Mouse (Mus musculus): Measurements from ENCODE around the gene Tuba3a.

The Tuba3a gene

DNA sequence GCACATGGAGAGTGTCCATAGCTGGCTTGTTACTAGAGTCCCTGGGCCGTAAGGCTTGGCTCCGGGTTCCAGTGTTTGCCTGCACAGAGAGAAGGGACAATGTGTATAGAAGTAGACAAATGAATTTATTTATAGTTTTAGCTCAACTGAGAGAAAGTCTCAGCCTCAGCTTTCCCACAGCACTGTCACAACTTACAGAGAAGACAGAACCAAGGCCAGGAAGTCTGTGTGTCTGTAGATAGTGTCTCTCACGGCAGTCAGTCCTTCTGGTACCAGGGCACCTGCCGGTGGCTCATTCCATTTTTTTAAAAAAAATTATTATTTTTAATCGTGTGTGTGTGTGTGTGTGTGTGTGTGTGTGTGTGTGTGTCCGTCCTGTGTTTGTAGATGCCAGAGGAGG lies 53.3 kb downstream of the Tuba3a start:
- no peak for DNase-seq (ENCODE audit: extremely low spot score, low read depth, low spot score)

DNA sequence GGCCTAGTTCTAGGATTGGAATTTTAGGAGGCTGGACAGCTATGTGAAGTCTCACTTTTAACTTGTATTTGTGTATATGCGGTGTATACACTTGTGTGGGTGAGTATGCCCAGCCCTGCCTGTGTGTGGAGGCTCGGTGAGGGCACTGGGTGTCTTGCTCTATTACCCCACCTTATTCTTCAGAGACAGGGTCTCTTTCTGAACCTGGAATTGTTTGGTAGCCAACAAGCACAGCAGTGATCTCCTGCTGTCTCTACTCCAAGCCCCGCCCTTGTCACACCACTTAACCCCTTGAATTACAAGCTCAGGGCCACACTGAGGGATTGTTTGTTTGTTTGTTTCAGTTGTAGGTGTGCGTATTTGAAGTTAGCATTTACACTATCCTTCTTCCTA lies 53.8 kb downstream of the Tuba3a start:
- DNase-seq (ENCODE audit: extremely low spot score, low read depth, low spot score), result no peak

DNA sequence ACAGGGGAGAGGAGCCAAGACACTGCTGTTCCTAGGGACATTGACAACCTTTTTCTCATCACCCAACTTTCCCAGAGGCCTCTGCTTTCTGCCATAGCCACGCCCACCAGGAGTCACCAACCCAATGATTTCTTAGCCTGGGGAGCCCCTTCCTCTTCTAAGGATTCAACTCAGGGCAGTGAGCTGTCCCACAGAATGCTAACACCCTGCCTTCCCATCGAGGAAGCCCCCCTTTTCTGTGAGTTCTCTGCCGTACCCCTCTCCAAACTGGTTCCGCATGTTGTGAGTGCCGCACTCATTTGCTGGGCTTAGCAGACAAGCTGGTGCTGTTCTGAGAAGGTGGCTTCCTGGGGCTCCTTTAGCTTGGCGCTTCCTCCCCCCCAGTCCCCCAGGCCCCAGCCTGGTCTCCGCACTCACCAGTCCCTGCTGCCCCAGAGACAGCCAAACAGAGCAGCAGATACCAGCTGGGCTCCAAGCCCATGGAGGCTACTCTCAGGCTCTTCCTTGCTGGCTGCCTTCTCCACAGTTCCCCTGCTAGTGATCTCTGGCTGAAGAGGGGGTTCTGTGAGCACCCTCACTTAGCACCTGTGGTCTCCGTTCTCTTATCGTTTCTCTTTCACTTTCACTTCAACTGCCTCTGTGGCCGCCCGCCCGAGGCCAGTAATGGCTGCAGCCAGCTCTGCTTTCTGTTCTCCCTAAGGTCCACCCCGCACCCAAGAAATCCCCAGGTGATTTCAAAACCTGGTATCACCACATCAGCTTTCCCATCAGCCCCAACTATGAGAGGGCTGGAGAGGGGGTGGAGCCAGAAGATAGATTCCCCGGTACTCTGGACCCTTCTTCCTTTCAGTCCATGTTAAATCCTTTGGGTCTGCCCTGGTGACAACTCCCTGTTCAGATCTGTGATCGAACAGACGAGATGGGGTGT lies 54.5 kb downstream of the Tuba3a start, which contains the start of gene Tapbpl:
Gene Tapbpl (minus strand): TSS at position 744 of the 928 bp plus-strand sequence.
- DNase-seq (ENCODE audit: extremely low spot score, low read depth, low spot score), result peak; percentile 6

DNA sequence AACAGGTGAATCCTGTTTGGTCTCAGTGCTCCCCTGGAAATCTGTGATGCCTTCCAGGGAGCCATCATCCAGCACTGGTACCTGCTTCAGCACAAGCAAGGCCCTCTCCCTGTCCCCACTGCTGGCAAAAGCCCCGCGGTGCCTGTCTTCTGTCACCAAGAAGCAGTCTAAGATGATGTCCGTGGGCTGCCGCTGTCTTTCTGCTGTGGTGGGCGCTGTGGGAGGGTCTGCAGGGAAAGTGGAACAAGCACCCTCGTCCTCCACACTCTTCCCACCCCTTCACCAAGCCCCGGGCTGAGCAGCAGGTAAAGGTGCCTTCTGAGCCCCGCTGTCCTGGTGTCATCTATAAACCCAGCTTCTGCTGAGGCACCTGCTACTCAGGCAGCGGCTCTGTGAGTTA lies 55.3 kb downstream of the Tuba3a start:
- DNase-seq (ENCODE audit: extremely low spot score, low read depth, low spot score), result no peak
